Mouse (Mus musculus) limb, embryonic 14.5 days (tissue): ENCODE results near the gene Selenoi. TPM values are rescaled to one million over a fixed set of nuclear protein-coding genes. Genes with fewer than 3 reads are reported as not detected.
A peak's percentile ranks its signal among the peaks of the same experiment; 100 is the strongest.

Experiments
- ATAC-seq: fragments of 200-750 bp; cut with Nextera tagmentation; 2 replicates; pipeline ENCODE4 v1.8.0; 2017; ENCODE audit warnings: low read depth, moderate number of reproducible peaks, moderate TSS enrichment; ENCODE audit not compliant: low FRiP score
- DNase-seq: peaks from one replicate; pipeline ENCODE4 v3.0.0-alpha.2; 2015; ENCODE audit warnings: low spot score
- H3K27ac ChIP-seq: fragments of 300-500 bp; sonication (generic); replicated peaks from 2 replicates; pipeline ENCODE4 v1.5.1; 2014; ENCODE audit warnings: low read depth, mild to moderate bottlenecking, low read length, moderate library complexity, mixed read lengths
- H3K27me3 ChIP-seq: fragments of 300-500 bp; sonication (generic); 2 replicates; pipeline ENCODE4 v1.6.1; 2014; ENCODE audit warnings: low read length, mixed read lengths; ENCODE audit not compliant: control insufficient read depth, insufficient read depth
- H3K36me3 ChIP-seq: fragments of 300-500 bp; sonication (generic); 2 replicates; pipeline ENCODE4 v1.6.1; 2014; ENCODE audit warnings: mild to moderate bottlenecking, low read length, moderate library complexity, mixed read lengths; ENCODE audit not compliant: control insufficient read depth, insufficient read depth
- H3K4me1 ChIP-seq: fragments of 300-500 bp; sonication (generic); 2 replicates; pipeline ENCODE4 v1.6.1; 2014; ENCODE audit warnings: antibody characterized with exemption, low read length, mixed read lengths; ENCODE audit not compliant: control insufficient read depth, insufficient read depth
- H3K4me2 ChIP-seq: fragments of 300-500 bp; sonication (generic); replicated peaks from 2 replicates; pipeline ENCODE4 v1.6.1; 2014; ENCODE audit warnings: low read depth, mild to moderate bottlenecking, low read length, moderate library complexity; ENCODE audit not compliant: severe bottlenecking
- H3K4me3 ChIP-seq: fragments of 300-500 bp; sonication (generic); replicated peaks from 2 replicates; pipeline ENCODE4 v1.5.1; 2014; ENCODE audit warnings: low read length
- H3K9ac ChIP-seq: fragments of 300-500 bp; sonication (generic); 2 replicates; pipeline ENCODE4 v1.6.1; 2014; ENCODE audit warnings: mild to moderate bottlenecking, low read depth, low read length, moderate library complexity; ENCODE audit not compliant: severe bottlenecking
- H3K9me3 ChIP-seq: fragments of 300-500 bp; sonication (generic); 2 replicates; pipeline ENCODE4 v1.6.1; 2016; ENCODE audit warnings: low read length; ENCODE audit not compliant: control insufficient read depth
- POLR2A ChIP-seq: fragments of 200-500 bp; IDR thresholded peaks from 2 replicates; pipeline ENCODE4 v1.8.0; 2012; ENCODE audit warnings: inconsistent platforms, mild to moderate bottlenecking, moderate library complexity, borderline replicate concordance; ENCODE audit not compliant: insufficient read depth, insufficient read length; ENCODE audit errors: extremely low read depth
- WGBS: fragments of 180-500 bp; shearing (Covaris S2); extraction: QIAGEN DNeasy Blood & Tissue Kit; methylation state at CpG from one replicate; pipeline ENCODE4 v1.1.7; 2014; 5-methylcytosine and 5-hydroxymethylcytosine counted together
- polyA plus RNA-seq, 2 experiments: library from polyadenylated mRNA; depleted of rRNA in 1 of 2; stranded (reverse) in 1 of 2; unstranded in 1 of 2; fragments of >200 nt; fragmentation: Nextera tagmentation in 1 of 2; extraction: Ambion mirVana in 1 of 2; gene quantifications; 2 replicates each; pipeline versions ENCODE4 v1.2.1 to v1.2.3; 2012 to 2014

The Selenoi gene
- polyA plus RNA-seq, 2 experiments: 21.7 to 34.3 TPM

GRCm38 (mm10) chr5:30280864-30281263 is 48.5 kb downstream of the Selenoi start:
- 0 out of 2 replicates have a peak overlapping the region, but pooled peaks have one; percentile 47 for H3K9ac ChIP-seq
- no peaks in the 10 kb centered on the region for H3K36me3 ChIP-seq
- H3K4me3 ChIP-seq: peak overlapping the region; percentile 38
- no peak for TF ChIP-seq POLR2A
- no peak for DNase-seq
- no peaks in the 10 kb centered on the region for H3K9me3 ChIP-seq
- ATAC-seq: no peak
- H3K27ac ChIP-seq: no peak overlapping the region
- H3K4me2 ChIP-seq: peak overlapping the region; percentile 70
- no peaks in the 10 kb centered on the region for H3K27me3 ChIP-seq
- WGBS: 43% methylated on average over 9 of the region's 9 CpGs
- H3K4me1 ChIP-seq: 0 out of 2 replicates have a peak, but pooled peaks cover 7% of the 10 kb centered on the region

- Histone ChIP-seq H3K4me2 (peak within 1 kb of the TSS; percentile 70), H3K9me3 (no peaks in the 10 kb centered on the region), H3K4me1 (0 out of 2 replicates have a peak, but pooled peaks cover 7% of the 10 kb centered on the region), H3K27ac (no peak within 1 kb of the TSS), H3K9ac (peak within 1 kb of the TSS; percentile 47), H3K36me3 (no peaks in the 10 kb centered on the region), H3K27me3 (no peaks in the 10 kb centered on the region), H3K4me3 (peak within 1 kb of the TSS; percentile 38)
- DNase-seq: peak; percentile 45
- 4% methylated on average over 25 of the region's 26 CpGs for WGBS
- TF ChIP-seq POLR2A: no peak
- 0 out of 2 replicates have a peak, but pooled peaks have one; percentile 57 for ATAC-seq
These were observed 48.9 kb downstream of the Selenoi start, which contains the start of gene Drc1 for GRCm38 (mm10) chr5:30281291-30281732. TSS of gene Drc1 (plus strand) at chr5:30281388.

GRCm38 (mm10) chr5:30285944-30286799 is 53.8 kb downstream of the Selenoi start:
- no peak for DNase-seq
- no peak for ATAC-seq

GRCm38 (mm10) chr5:30287106-30287882 is 54.9 kb downstream of the Selenoi start:
- no peak overlapping the region for H3K27ac ChIP-seq
- H3K9ac ChIP-seq: no peak overlapping the region
- no peaks in the 10 kb centered on the region for H3K4me1 ChIP-seq
- TF ChIP-seq POLR2A: no peak
- H3K9me3 ChIP-seq: no peaks in the 10 kb centered on the region
- ATAC-seq: no peak
- no peaks in the 10 kb centered on the region for H3K36me3 ChIP-seq
- DNase-seq: no peak
- no peaks in the 10 kb centered on the region for H3K27me3 ChIP-seq
- 74% methylated on average over 9 of the region's 9 CpGs for WGBS
- no peak overlapping the region for H3K4me2 ChIP-seq
- H3K4me3 ChIP-seq: no peak overlapping the region

More at GRCm38 (mm10) chr5:30285944-30286799, 53.8 kb downstream of the Selenoi start:
- Histone ChIP-seq H3K9ac (no peak overlapping the region), H3K27ac (no peak overlapping the region), H3K4me1 (0 out of 2 replicates have a peak, but pooled peaks cover 4% of the 10 kb centered on the region), H3K27me3 (no peaks in the 10 kb centered on the region), H3K4me3 (no peak overlapping the region), H3K9me3 (no peaks in the 10 kb centered on the region), H3K36me3 (no peaks in the 10 kb centered on the region), H3K4me2 (no peak overlapping the region)
- TF ChIP-seq POLR2A: no peak
- WGBS: 84% methylated on average over 10 of the region's 10 CpGs

Other genes starting within 250 kb of the Selenoi start
- 0.10 and 0.18 TPM in 2 replicates for gene Il6, start 219.5 kb upstream of the Selenoi start, polyA plus RNA-seq (2012; rRNA removed)
- 0.44 and 0.80 TPM in 2 replicates for gene Il6, start 219.5 kb upstream of the Selenoi start, polyA plus RNA-seq (2014; fragmentation: Nextera tagmentation; extraction: Ambion mirVana)
- gene Tyms, start 159.0 kb upstream of the Selenoi start, polyA plus RNA-seq (2012; rRNA removed): 126 and 166 TPM in 2 replicates
- 229 and 250 TPM in 2 replicates for gene Tyms, start 159.0 kb upstream of the Selenoi start, polyA plus RNA-seq (2014; fragmentation: Nextera tagmentation; extraction: Ambion mirVana)
- gene Garem2, start 127.4 kb upstream of the Selenoi start, polyA plus RNA-seq (2012; rRNA removed): 1.2 and 1.6 TPM in 2 replicates
- gene Garem2, start 127.4 kb upstream of the Selenoi start, polyA plus RNA-seq (2014; fragmentation: Nextera tagmentation; extraction: Ambion mirVana): 0.56 and 0.97 TPM in 2 replicates
- not detected in 2 replicates for gene 3110082J24Rik, start 126.5 kb upstream of the Selenoi start, polyA plus RNA-seq (2012; rRNA removed)
- gene 3110082J24Rik, start 126.5 kb upstream of the Selenoi start, polyA plus RNA-seq (2014; fragmentation: Nextera tagmentation; extraction: Ambion mirVana): not detected in 2 replicates
- 63.8 and 84.0 TPM in 2 replicates for gene Hadha, start 77.4 kb upstream of the Selenoi start, polyA plus RNA-seq (2012; rRNA removed)
- gene Hadha, start 77.4 kb upstream of the Selenoi start, polyA plus RNA-seq (2014; fragmentation: Nextera tagmentation; extraction: Ambion mirVana): 123 and 124 TPM in 2 replicates
- gene Hadhb, start 77.3 kb upstream of the Selenoi start, polyA plus RNA-seq (2012; rRNA removed): 73.4 and 74.3 TPM in 2 replicates
- gene Hadhb, start 77.3 kb upstream of the Selenoi start, polyA plus RNA-seq (2014; fragmentation: Nextera tagmentation; extraction: Ambion mirVana): 128 and 132 TPM in 2 replicates
- 0.14 and 0.24 TPM in 2 replicates for gene Adgrf3, start 26.9 kb upstream of the Selenoi start, polyA plus RNA-seq (2012; rRNA removed)
- 0.22 TPM in 1 of 2 replicates, not detected in the other for gene Adgrf3, start 26.9 kb upstream of the Selenoi start, polyA plus RNA-seq (2014; fragmentation: Nextera tagmentation; extraction: Ambion mirVana)
- gene Drc1, start 48.8 kb downstream of the Selenoi start, polyA plus RNA-seq (2012; rRNA removed): 0.15 and 0.50 TPM in 2 replicates
- 0.14 and 0.41 TPM in 2 replicates for gene Drc1, start 48.8 kb downstream of the Selenoi start, polyA plus RNA-seq (2014; fragmentation: Nextera tagmentation; extraction: Ambion mirVana)
- gene Otof, start 229.4 kb downstream of the Selenoi start, polyA plus RNA-seq (2012; rRNA removed): 1.0 and 1.1 TPM in 2 replicates
- 0.29 and 0.48 TPM in 2 replicates for gene Otof, start 229.4 kb downstream of the Selenoi start, polyA plus RNA-seq (2014; fragmentation: Nextera tagmentation; extraction: Ambion mirVana)
- not detected in 2 replicates for gene 1700001C02Rik, start 233.5 kb downstream of the Selenoi start, polyA plus RNA-seq (2012; rRNA removed)
- gene 1700001C02Rik, start 233.5 kb downstream of the Selenoi start, polyA plus RNA-seq (2014; fragmentation: Nextera tagmentation; extraction: Ambion mirVana): not detected in 2 replicates